Mouse (Mus musculus): ENCODE measurements around the gene Foxa2. TPM values are rescaled to one million over a fixed set of nuclear protein-coding genes. Genes with fewer than 3 reads are reported as not detected.

Foxa2 gene
- polyA plus RNA-seq, 1 experiment from 2014 or later, result 1.9 TPM

DNA sequence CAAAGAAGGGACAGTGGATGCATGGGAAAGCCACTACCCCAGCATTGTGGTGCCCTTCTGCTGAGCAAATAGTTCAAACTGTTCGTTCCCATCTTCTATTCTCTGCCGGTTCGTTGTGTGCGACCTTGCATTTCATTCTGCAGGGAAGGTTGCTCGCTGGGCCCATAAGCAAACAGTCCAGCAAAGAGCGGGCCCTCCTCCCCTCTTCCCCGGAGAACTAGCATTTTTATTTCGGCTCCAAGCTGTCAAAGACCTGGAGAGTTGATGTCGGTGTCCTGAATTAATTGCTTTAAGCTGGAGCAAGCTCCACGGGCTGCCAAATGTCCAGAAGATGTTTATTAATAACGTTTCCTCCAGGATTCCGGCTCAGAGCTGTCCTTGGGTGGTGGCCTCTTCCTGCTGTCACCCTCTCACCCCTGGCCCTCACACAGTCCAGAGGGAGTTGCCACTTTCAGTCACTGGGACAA is 23.4 kb downstream of the Foxa2 start:
- WGBS, result 6% methylated on average over 12 of the region's 12 CpGs
- ATAC-seq (replicated peaks; ENCODE audit: insufficient number of reproducible peaks, low FRiP score, low TSS enrichment, low read depth) (no peak), DNase-seq (ENCODE audit: low spot score) (no peak)
- Histone ChIP-seq H3K4me2 (ENCODE audit: low read depth, low read length) (no peak overlapping the region), H3K27me3 (ENCODE audit: control insufficient read depth, insufficient read depth, low read length) (peaks cover 50% of the 10 kb centered on the region), H3K9ac (replicated peaks; ENCODE audit: low read length) (no peak overlapping the region), H3K27ac (replicated peaks; ENCODE audit: low read depth, low read length) (no peak overlapping the region), H3K4me3 (ENCODE audit: low read depth, low read length) (no peak overlapping the region), H3K36me3 (replicated peaks; ENCODE audit: control insufficient read depth, insufficient read depth, low read depth, low read length) (no peaks in the 10 kb centered on the region), H3K9me3 (replicated peaks; ENCODE audit: control insufficient read depth, low read length) (no peaks in the 10 kb centered on the region), H3K4me1 (ENCODE audit: control insufficient read depth, insufficient read depth, low read length) (no peaks in the 10 kb centered on the region)

DNA sequence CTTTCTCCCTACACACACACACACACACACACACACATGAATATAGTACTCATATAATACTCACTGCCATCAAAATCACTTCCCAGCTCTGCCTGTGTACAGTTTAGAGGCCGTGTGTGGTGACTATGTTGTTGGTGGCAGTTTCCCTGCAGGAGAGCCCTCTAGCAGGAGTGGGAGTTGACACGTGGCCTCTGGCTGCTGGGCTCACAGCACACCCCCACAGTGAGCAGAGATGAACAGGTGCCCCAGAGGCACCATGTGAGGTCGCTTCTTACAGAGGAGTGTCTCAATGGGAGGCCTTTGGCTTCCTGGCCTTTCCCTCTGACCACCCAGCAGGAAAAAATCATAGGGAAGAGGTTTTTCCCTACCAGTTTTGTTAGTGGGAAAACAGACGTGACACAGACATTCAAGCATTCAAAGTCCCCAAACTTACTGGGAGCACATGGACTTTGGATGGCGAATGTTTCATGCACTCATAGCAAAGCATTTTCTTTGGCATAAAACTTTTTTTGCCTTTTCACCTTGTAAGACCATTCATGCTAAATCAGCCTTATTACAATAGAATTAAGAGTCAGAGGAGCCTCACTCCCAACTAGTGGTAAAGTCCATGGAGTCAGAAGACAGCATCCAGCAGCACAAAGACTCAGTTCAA is 24.7 kb downstream of the Foxa2 start:
- H3K4me3 ChIP-seq (ENCODE audit: low read depth, low read length), result no peak overlapping the region
- H3K9me3 ChIP-seq (replicated peaks; ENCODE audit: control insufficient read depth, low read length), result no peaks in the 10 kb centered on the region
- H3K27me3 ChIP-seq (ENCODE audit: control insufficient read depth, insufficient read depth, low read length), result peaks cover 43% of the 10 kb centered on the region
- DNase-seq (ENCODE audit: low spot score) (peak; percentile 4), ATAC-seq (replicated peaks; ENCODE audit: insufficient number of reproducible peaks, low FRiP score, low TSS enrichment, low read depth) (no peak)
- no peaks in the 10 kb centered on the region for H3K36me3 ChIP-seq (replicated peaks; ENCODE audit: control insufficient read depth, insufficient read depth, low read depth, low read length)
- 9% methylated on average over 5 of the region's 5 CpGs for WGBS
- H3K4me2 ChIP-seq (ENCODE audit: low read depth, low read length), result no peak overlapping the region
- no peaks in the 10 kb centered on the region for H3K4me1 ChIP-seq (ENCODE audit: control insufficient read depth, insufficient read depth, low read length)
- no peak overlapping the region for H3K27ac ChIP-seq (replicated peaks; ENCODE audit: low read depth, low read length)
- no peak overlapping the region for H3K9ac ChIP-seq (replicated peaks; ENCODE audit: low read length)

- Histone ChIP-seq H3K4me1 (ENCODE audit: control insufficient read depth, insufficient read depth, low read length) (no peaks in the 10 kb centered on the region), H3K4me2 (ENCODE audit: low read depth, low read length) (no peak overlapping the region), H3K27me3 (ENCODE audit: control insufficient read depth, insufficient read depth, low read length) (peaks cover 34% of the 10 kb centered on the region), H3K27ac (replicated peaks; ENCODE audit: low read depth, low read length) (no peak overlapping the region), H3K36me3 (replicated peaks; ENCODE audit: control insufficient read depth, insufficient read depth, low read depth, low read length) (no peaks in the 10 kb centered on the region), H3K4me3 (ENCODE audit: low read depth, low read length) (no peak overlapping the region), H3K9ac (replicated peaks; ENCODE audit: low read length) (no peak overlapping the region), H3K9me3 (replicated peaks; ENCODE audit: control insufficient read depth, low read length) (no peaks in the 10 kb centered on the region)
- DNase-seq (ENCODE audit: low spot score) (no peak), ATAC-seq (replicated peaks; ENCODE audit: insufficient number of reproducible peaks, low FRiP score, low TSS enrichment, low read depth) (no peak)
- WGBS, result 27% methylated on average over 9 of the region's 9 CpGs
These were observed 25.8 kb downstream of the Foxa2 start for GRCm38 (mm10) chr2:148021016-148021415.

- DNase-seq (ENCODE audit: low spot score) (no peak), ATAC-seq (replicated peaks; ENCODE audit: insufficient number of reproducible peaks, low FRiP score, low TSS enrichment, low read depth) (no peak)
- no peak overlapping the region for H3K9ac ChIP-seq (replicated peaks; ENCODE audit: low read length)
- H3K27me3 ChIP-seq (ENCODE audit: control insufficient read depth, insufficient read depth, low read length), result peaks cover 28% of the 10 kb centered on the region
- WGBS, result 14% methylated on average over 3 of the region's 3 CpGs
- no peaks in the 10 kb centered on the region for H3K4me1 ChIP-seq (ENCODE audit: control insufficient read depth, insufficient read depth, low read length)
- no peaks in the 10 kb centered on the region for H3K36me3 ChIP-seq (replicated peaks; ENCODE audit: control insufficient read depth, insufficient read depth, low read depth, low read length)
- no peak overlapping the region for H3K27ac ChIP-seq (replicated peaks; ENCODE audit: low read depth, low read length)
- H3K4me2 ChIP-seq (ENCODE audit: low read depth, low read length), result no peak overlapping the region
- no peaks in the 10 kb centered on the region for H3K9me3 ChIP-seq (replicated peaks; ENCODE audit: control insufficient read depth, low read length)
- no peak overlapping the region for H3K4me3 ChIP-seq (ENCODE audit: low read depth, low read length)
These were observed 26.6 kb downstream of the Foxa2 start for GRCm38 (mm10) chr2:148020125-148020524.

DNA sequence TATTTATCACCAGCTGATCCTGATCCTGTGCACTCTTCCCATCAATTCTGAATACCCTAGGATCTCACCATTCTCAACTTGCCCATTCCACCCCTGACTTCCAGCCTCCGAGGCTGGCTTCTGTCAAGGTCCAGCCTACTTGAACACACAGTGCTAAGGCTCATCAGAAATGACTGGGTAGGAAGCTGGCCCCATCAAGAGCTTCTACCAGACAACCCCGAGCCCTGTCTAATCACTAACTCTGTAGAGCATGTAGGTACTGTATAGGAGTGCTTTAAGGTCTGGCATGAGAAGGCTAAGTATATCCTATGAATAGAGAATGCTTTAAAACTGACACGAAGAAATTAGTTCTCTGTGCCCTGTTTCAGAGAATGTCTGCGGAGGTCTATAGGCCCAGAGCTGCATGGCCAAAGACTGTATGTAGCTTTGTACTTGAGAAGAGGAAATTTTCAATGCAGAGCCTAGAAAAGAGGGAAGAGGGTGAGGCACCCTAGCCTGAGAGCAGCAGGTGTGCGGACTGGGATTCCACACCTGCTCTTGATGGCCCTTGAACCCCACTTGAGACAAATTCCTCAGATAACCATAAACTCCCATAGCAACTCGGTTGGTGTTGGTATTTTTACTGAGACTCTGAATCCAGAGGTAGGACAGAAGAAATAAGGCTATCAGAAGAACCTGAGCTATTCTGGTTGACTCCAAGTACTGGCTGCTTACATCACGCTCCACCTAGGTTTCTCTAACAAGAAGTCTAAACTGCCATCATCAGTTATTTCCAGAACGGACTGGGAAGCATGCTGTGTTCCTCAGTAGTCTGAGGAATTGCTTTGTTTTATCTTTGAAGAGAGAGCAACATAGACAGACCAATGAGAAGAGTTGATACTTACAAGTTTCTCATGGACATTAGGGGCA is 28.7 kb downstream of the Foxa2 start:
- no peak overlapping the region for H3K9ac ChIP-seq (replicated peaks; ENCODE audit: low read length)
- no peak overlapping the region for H3K27ac ChIP-seq (replicated peaks; ENCODE audit: low read depth, low read length)
- H3K9me3 ChIP-seq (replicated peaks; ENCODE audit: control insufficient read depth, low read length), result no peaks in the 10 kb centered on the region
- DNase-seq (ENCODE audit: low spot score) (no peak), ATAC-seq (replicated peaks; ENCODE audit: insufficient number of reproducible peaks, low FRiP score, low TSS enrichment, low read depth) (no peak)
- peaks cover 11% of the 10 kb centered on the region for H3K27me3 ChIP-seq (ENCODE audit: control insufficient read depth, insufficient read depth, low read length)
- no peaks in the 10 kb centered on the region for H3K36me3 ChIP-seq (replicated peaks; ENCODE audit: control insufficient read depth, insufficient read depth, low read depth, low read length)
- WGBS, result 89% methylated on average over 8 of the region's 8 CpGs
- no peak overlapping the region for H3K4me2 ChIP-seq (ENCODE audit: low read depth, low read length)
- H3K4me1 ChIP-seq (ENCODE audit: control insufficient read depth, insufficient read depth, low read length), result no peaks in the 10 kb centered on the region
- no peak overlapping the region for H3K4me3 ChIP-seq (ENCODE audit: low read depth, low read length)

GRCm38 (mm10) chr2:148013382-148013781 is 33.4 kb downstream of the Foxa2 start:
- no peak overlapping the region for H3K4me2 ChIP-seq (ENCODE audit: low read depth, low read length)
- H3K27ac ChIP-seq (replicated peaks; ENCODE audit: low read depth, low read length), result no peak overlapping the region
- ATAC-seq (replicated peaks; ENCODE audit: insufficient number of reproducible peaks, low FRiP score, low TSS enrichment, low read depth) (no peak), DNase-seq (ENCODE audit: low spot score) (no peak)
- no peaks in the 10 kb centered on the region for H3K27me3 ChIP-seq (ENCODE audit: control insufficient read depth, insufficient read depth, low read length)
- 75% methylated on average over 3 of the region's 3 CpGs for WGBS
- H3K4me3 ChIP-seq (ENCODE audit: low read depth, low read length), result no peak overlapping the region
- H3K9me3 ChIP-seq (replicated peaks; ENCODE audit: control insufficient read depth, low read length), result no peaks in the 10 kb centered on the region
- no peak overlapping the region for H3K9ac ChIP-seq (replicated peaks; ENCODE audit: low read length)
- H3K4me1 ChIP-seq (ENCODE audit: control insufficient read depth, insufficient read depth, low read length), result no peaks in the 10 kb centered on the region
- H3K36me3 ChIP-seq (replicated peaks; ENCODE audit: control insufficient read depth, insufficient read depth, low read depth, low read length), result no peaks in the 10 kb centered on the region

DNA sequence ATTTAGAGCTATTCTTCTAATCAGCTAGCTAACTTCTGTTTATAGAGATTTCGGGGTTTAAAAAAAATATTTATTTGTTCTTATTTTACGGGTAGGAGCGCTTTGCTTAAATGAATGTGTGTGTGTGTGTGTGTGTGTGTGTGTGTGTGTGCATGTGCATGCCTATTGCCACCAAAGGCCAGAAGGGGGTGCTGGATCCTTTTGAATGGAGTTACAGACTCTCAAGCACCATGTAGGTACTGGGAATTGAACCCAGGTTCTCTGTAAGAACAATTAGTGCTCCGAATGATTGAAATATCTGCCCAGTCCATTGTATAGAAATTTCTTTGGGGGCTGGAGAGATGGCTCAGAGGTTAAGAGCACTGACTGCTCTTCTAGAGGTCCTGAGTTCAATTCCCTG is 37.7 kb downstream of the Foxa2 start:
- DNase-seq (ENCODE audit: low spot score), result no peak
- Histone ChIP-seq H3K27me3 (ENCODE audit: control insufficient read depth, insufficient read depth, low read length) (no peaks in the 10 kb centered on the region), H3K9me3 (replicated peaks; ENCODE audit: control insufficient read depth, low read length) (no peaks in the 10 kb centered on the region), H3K4me2 (ENCODE audit: low read depth, low read length) (no peak overlapping the region), H3K27ac (replicated peaks; ENCODE audit: low read depth, low read length) (no peak overlapping the region), H3K9ac (replicated peaks; ENCODE audit: low read length) (no peak overlapping the region), H3K36me3 (replicated peaks; ENCODE audit: control insufficient read depth, insufficient read depth, low read depth, low read length) (no peaks in the 10 kb centered on the region), H3K4me1 (ENCODE audit: control insufficient read depth, insufficient read depth, low read length) (no peaks in the 10 kb centered on the region), H3K4me3 (ENCODE audit: low read depth, low read length) (no peak overlapping the region)
- no peak for ATAC-seq (replicated peaks; ENCODE audit: insufficient number of reproducible peaks, low FRiP score, low TSS enrichment, low read depth)
- 89% methylated on average over 4 of the region's 4 CpGs for WGBS

All from embryonic facial prominence, embryonic 11.5 days (tissue).